In the genomic region with DNA sequence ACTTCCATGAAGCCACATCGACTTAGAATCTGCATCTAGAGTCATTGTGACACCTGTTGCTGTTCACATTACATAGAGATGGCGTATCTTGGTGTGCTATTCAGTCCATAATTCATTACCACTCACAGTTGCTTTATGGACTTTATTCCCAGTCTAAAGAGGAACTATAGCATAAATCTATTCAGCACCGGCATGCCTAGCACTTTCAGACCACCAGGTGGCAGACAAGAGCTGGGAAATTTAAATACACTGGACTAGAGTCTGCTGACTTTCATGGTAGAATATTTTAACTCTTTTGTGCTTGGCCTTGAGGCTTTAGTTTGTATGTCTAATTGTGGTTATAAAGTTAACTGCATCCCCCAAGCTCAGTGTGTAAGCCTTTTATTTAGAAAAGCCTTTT, we compare ENCODE assay signal across 9 mouse cellular contexts.
DNase-seq lines count a peak whose midpoint lies in the region; ATAC-seq and TF ChIP-seq lines count a peak whose summit lies in the region.
"Had no signal": no experiment of that assay in that cellular context is flagged by ENCODE, and none has a peak within 500 bp of the region (broad histone marks: within the 10 kb centered on the region; RNA-seq: fewer than 3 reads in every experiment).

No protein-coding gene starts in this region.

- TF ChIP-seq CTCF in cortical plate, adult 2 months (IDR thresholded peaks at IDR 0.05; ENCODE audit: extremely low read depth, insufficient read depth, low read length) = peak; percentile 86
- peak; percentile 94 for TF ChIP-seq CTCF in left cerebral cortex, adult 2 months (IDR thresholded peaks at IDR 0.05)

- no peaks in the 10 kb centered on the region for H3K27me3 ChIP-seq in kidney, embryonic 15.5 days
- H3K27me3 ChIP-seq in midbrain, embryonic 13.5 days = 0 out of 2 replicates have a peak, but pooled peaks cover 4% of the 10 kb centered on the region
- no peaks in the 10 kb centered on the region for H3K27me3 ChIP-seq in splenic B cell, adult 2 months (ENCODE audit: control insufficient read depth, insufficient read depth, low read length, poor library complexity, severe bottlenecking)
- H3K27me3 ChIP-seq: liver, embryonic 15.5 days had no signal

- TF ChIP-seq POLR2A in cortical plate, adult 2 months (IDR thresholded peaks at IDR 0.05; ENCODE audit: extremely low read depth, insufficient read depth, low read length) = no peak

- H3K4me1 ChIP-seq in kidney, embryonic 15.5 days = peaks cover 5% of the 10 kb centered on the region; the same call in 1 of the 2 replicates
- H3K4me1 ChIP-seq in cortical plate, adult 2 months (ENCODE audit: control insufficient read depth, insufficient read depth, low read length) = no peaks in the 10 kb centered on the region
- 0 out of 2 replicates have a peak, but pooled peaks cover under 1% of the 10 kb centered on the region for H3K4me1 ChIP-seq in midbrain, embryonic 13.5 days (replicated peaks)
- H3K4me1 ChIP-seq: liver, embryonic 15.5 days had no signal

- DNase-seq in kidney, adult 11 months = peak; percentile 14
- DNase-seq in T-cell, adult 2 months (ENCODE audit: low spot score) = peak; percentile 29
- DNase-seq in heart, postnatal 36 days = peak; percentile 61 to 77
- peak; percentile 61 to 73 for DNase-seq in left cerebral cortex, adult 2 months (ENCODE audit: extremely low spot score in 1 of 2, low spot score in 2 of 2)
- peak; percentile 83 for DNase-seq in splenic B cell, adult 2 months (ENCODE audit: low read depth, low spot score)

- no peak overlapping the region for H3K27ac ChIP-seq in kidney, embryonic 15.5 days
- H3K27ac ChIP-seq in cortical plate, adult 2 months (ENCODE audit: insufficient read depth, low read length) = no peak overlapping the region
- H3K27ac ChIP-seq in left cerebral cortex, adult 2 months = no peak overlapping the region
- H3K27ac ChIP-seq in midbrain, embryonic 13.5 days = no peak overlapping the region
- H3K27ac ChIP-seq: liver, embryonic 15.5 days had no signal

- WGBS in kidney, embryonic 15.5 days = 31% methylated on average over 3 of the region's 3 CpGs
- WGBS in midbrain, embryonic 13.5 days = 31% methylated on average over 3 of the region's 3 CpGs

- H3K36me3 ChIP-seq in kidney, embryonic 15.5 days = no peaks in the 10 kb centered on the region; the same call in 1 of the 2 replicates
- no peaks in the 10 kb centered on the region for H3K36me3 ChIP-seq in midbrain, embryonic 13.5 days
- H3K36me3 ChIP-seq in splenic B cell, adult 2 months (ENCODE audit: control insufficient read depth, insufficient read depth, low read length, poor library complexity, severe bottlenecking) = no peaks in the 10 kb centered on the region
- H3K36me3 ChIP-seq: liver, embryonic 15.5 days had no signal

- no peak; the same call in 1 of the 2 replicates for ATAC-seq in kidney, embryonic 15.5 days (replicated peaks; ENCODE audit: low FRiP score)
- ATAC-seq in midbrain, embryonic 13.5 days = peak; percentile 25; the same call in 1 of the 2 replicates

- no peak overlapping the region for H3K4me3 ChIP-seq in kidney, embryonic 15.5 days (replicated peaks)
- H3K4me3 ChIP-seq in cortical plate, adult 2 months (ENCODE audit: insufficient read depth, low read length) = no peak overlapping the region
- no peak overlapping the region for H3K4me3 ChIP-seq in left cerebral cortex, adult 2 months
- H3K4me3 ChIP-seq in midbrain, embryonic 13.5 days (replicated peaks) = no peak overlapping the region
- H3K4me3 ChIP-seq: liver, embryonic 15.5 days had no signal

- intact Hi-C loops in heart, postnatal 36 days (cut with DNase I) = loop anchor here (1.0 to 5.0 kb wide), 3 partner anchors 61 to 218 kb away; no protein-coding TSS in a partner anchor
- intact Hi-C loops in left cerebral cortex, adult 2 months (cut with DNase I) = loop anchor here (1.0 to 5.0 kb wide), 4 partner anchors 61 to 216 kb away; no protein-coding TSS in a partner anchor

- no peak overlapping the region for H3K4me2 ChIP-seq in kidney, embryonic 15.5 days
- no peak overlapping the region for H3K4me2 ChIP-seq in midbrain, embryonic 13.5 days (replicated peaks)
- H3K4me2 ChIP-seq: liver, embryonic 15.5 days had no signal

- H3K9me3 ChIP-seq in kidney, embryonic 15.5 days (replicated peaks) = no peaks in the 10 kb centered on the region
- H3K9me3 ChIP-seq in midbrain, embryonic 13.5 days = no peaks in the 10 kb centered on the region
- H3K9me3 ChIP-seq: liver, embryonic 15.5 days had no signal

- H3K9ac ChIP-seq in kidney, embryonic 15.5 days = no peak overlapping the region
- H3K9ac ChIP-seq in midbrain, embryonic 13.5 days (replicated peaks) = no peak overlapping the region
- H3K9ac ChIP-seq: liver, embryonic 15.5 days had no signal

Comparison
In these comparisons a context has a peak if more than half of its experiments do, and no peak if none do; other contexts are left out.
1. DNase-seq: peak in every context shown above with its lines; median percentile 83 in splenic B cell, adult 2 months; 69 in heart, postnatal 36 days; 67 in left cerebral cortex, adult 2 months; 29 in T-cell, adult 2 months; 14 in kidney, adult 11 months.